Mouse (Mus musculus) testis, adult 2 months (tissue): ENCODE measurements at regions not wholly inside any gene's neighbourhood (a gene's known extent, or its start where the extent isn't known, plus 50 kb on each side); places are given as distances from the start of the nearest gene placed in this dataset.

ENCODE experiments used
- H3K27ac ChIP-seq: fragments of 200-500 bp; 2 replicates; pipeline ENCODE4 v1.5.1; 2012; ENCODE audit warnings: low read depth, low read length; ENCODE audit not compliant: control insufficient read depth, insufficient read depth
- H3K27me3 ChIP-seq: fragments of 200-500 bp; 2 replicates; pipeline ENCODE4 v1.6.1; 2012; ENCODE audit warnings: mild to moderate bottlenecking, low read length, moderate library complexity; ENCODE audit not compliant: control insufficient read depth, insufficient read depth
- H3K36me3 ChIP-seq: fragments of 200-500 bp; 2 replicates; pipeline ENCODE4 v1.6.1; 2012; ENCODE audit warnings: mild to moderate bottlenecking, low read length; ENCODE audit not compliant: control insufficient read depth, insufficient read depth
- H3K4me1 ChIP-seq: fragments of 200-500 bp; 2 replicates; pipeline ENCODE4 v1.6.1; 2012; ENCODE audit warnings: low read length; ENCODE audit not compliant: control insufficient read depth, insufficient read depth
- H3K4me3 ChIP-seq: fragments of 200-500 bp; 2 replicates; pipeline ENCODE4 v1.5.1; 2012; ENCODE audit warnings: low read depth, mild to moderate bottlenecking, low read length, moderate library complexity, mixed read lengths; ENCODE audit not compliant: control insufficient read depth
- CTCF ChIP-seq: fragments of 200-500 bp; IDR thresholded peaks from 2 replicates; pipeline ENCODE4 v1.5.1; 2012; ENCODE audit warnings: low read depth, mild to moderate bottlenecking, inconsistent platforms, low read length, moderate library complexity; ENCODE audit not compliant: control insufficient read depth, insufficient read depth, insufficient replicate concordance
- POLR2A ChIP-seq: fragments of 200-500 bp; IDR thresholded peaks from 2 replicates; pipeline ENCODE4 v1.6.1; 2012; ENCODE audit warnings: low read depth, mild to moderate bottlenecking, inconsistent platforms, low read length, moderate library complexity; ENCODE audit not compliant: control insufficient read depth

- no peak overlapping the region for H3K4me3 ChIP-seq
- no peak overlapping the region for H3K27ac ChIP-seq
- H3K27me3 ChIP-seq = no peaks in the 10 kb centered on the region
- TF ChIP-seq POLR2A = no peak
- H3K4me1 ChIP-seq = peaks cover 12% of the 10 kb centered on the region
- H3K36me3 ChIP-seq = no peaks in the 10 kb centered on the region
These were observed 115.1 kb upstream of the Foxn2 start for GRCm38 (mm10) chr17:88325326-88325909.

DNA sequence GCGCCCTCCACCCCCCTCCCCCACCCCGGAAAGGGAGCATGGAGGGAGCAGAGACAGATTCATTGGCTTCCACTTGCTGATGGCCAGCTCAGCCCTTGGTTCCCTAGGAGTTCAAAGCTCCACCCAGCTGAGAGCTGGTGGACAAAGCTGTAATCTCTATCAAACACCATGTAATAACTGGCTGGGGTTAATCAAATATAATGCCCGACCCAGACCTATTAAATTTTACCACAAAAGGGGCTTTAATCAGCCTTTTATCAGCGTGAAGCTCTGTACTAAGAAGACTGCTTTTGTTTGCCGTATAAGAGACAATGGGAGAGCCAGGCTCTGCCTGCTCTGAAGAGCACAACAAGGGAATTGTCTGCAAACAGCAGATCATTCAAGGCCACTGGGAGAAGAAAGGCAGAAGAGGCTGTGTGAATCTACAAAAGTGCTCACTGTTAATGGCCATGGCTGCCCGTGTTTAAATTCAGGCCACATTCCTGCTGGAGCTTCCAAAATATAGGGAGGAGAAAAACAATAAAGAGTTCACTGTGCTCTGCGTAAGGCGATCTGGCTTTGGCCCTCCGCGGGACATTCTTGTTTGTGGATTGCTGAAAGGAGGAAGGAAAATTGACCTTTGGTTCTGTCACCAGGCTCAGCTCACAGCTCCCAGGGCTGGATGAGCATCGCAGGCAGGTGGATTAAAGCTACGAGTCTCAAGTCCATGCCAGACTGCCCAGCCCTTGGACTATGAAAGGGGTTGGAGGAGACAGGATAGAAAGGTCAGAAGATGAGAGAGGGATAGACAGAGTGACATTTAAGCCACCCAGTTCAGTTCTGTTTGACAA lies 114.4 kb upstream of the Foxn2 start:
- Histone ChIP-seq H3K27me3 (no peaks in the 10 kb centered on the region), H3K4me3 (no peak overlapping the region), H3K36me3 (no peaks in the 10 kb centered on the region), H3K27ac (peak overlapping the region; percentile 66), H3K4me1 (peaks cover 12% of the 10 kb centered on the region)
- TF ChIP-seq CTCF (no peak), POLR2A (no peak)

DNA sequence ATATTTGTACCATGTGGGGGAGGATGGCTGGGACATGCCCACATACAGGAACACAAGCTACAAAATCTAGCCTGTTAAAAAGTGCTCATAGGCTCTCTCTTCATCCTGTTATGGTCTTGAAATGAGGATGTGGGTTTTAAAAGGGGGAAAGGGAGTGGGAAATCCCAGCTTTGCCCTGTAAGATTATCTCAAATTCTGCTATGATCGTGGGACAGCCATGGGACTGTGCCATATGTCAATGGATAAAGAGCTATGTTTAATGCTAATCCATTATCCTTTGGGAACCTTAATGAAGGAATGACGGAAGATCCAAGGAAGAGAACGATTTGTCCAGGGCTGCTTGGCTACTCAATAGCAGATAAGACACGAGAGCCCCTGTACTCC lies 113.8 kb upstream of the Foxn2 start:
- Histone ChIP-seq H3K4me1 (peaks cover 12% of the 10 kb centered on the region), H3K4me3 (no peak overlapping the region), H3K27me3 (no peaks in the 10 kb centered on the region), H3K27ac (no peak overlapping the region), H3K36me3 (no peaks in the 10 kb centered on the region)
- TF ChIP-seq CTCF (no peak), POLR2A (no peak)

DNA sequence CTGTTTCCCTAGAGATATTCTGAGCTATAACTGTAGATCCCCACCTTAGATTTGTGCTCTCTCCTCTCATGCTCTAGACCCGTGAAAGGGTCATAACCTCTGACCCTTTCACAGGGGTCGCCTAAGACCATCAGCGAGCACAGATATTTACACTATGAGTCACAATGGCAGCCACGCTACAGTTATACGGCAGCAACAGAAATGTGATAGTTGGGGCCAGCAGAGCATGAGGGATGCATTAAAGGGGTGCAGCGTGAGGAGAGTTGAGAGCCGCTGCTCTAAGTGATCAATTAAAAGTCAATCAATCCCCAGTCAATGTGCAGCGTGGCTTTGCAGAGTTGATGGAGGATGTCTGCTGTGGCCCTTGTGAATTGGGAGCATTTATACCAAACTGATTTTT lies 112.7 kb upstream of the Foxn2 start:
- Histone ChIP-seq H3K27me3 (no peaks in the 10 kb centered on the region), H3K27ac (no peak overlapping the region), H3K36me3 (no peaks in the 10 kb centered on the region), H3K4me3 (no peak overlapping the region), H3K4me1 (peaks cover 12% of the 10 kb centered on the region)
- TF ChIP-seq CTCF (no peak), POLR2A (no peak)

- H3K27me3 ChIP-seq = no peaks in the 10 kb centered on the region
- H3K27ac ChIP-seq = no peak overlapping the region
- TF ChIP-seq POLR2A = no peak
- TF ChIP-seq CTCF = no peak
- no peak overlapping the region for H3K4me3 ChIP-seq
- no peaks in the 10 kb centered on the region for H3K36me3 ChIP-seq
- peaks cover 12% of the 10 kb centered on the region for H3K4me1 ChIP-seq
These were observed 111.7 kb upstream of the Foxn2 start for GRCm38 (mm10) chr17:88328807-88329206.

GRCm38 (mm10) chr17:88329715-88330114 lies 110.8 kb upstream of the Foxn2 start:
- Histone ChIP-seq H3K4me3 (no peak overlapping the region; the same call in none of the 2 replicates), H3K36me3 (no peaks in the 10 kb centered on the region), H3K27me3 (no peaks in the 10 kb centered on the region), H3K27ac (no peak overlapping the region), H3K4me1 (peaks cover 12% of the 10 kb centered on the region)
- TF ChIP-seq POLR2A (no peak), CTCF (no peak)

GRCm38 (mm10) chr17:88330129-88330528 lies 110.4 kb upstream of the Foxn2 start:
- H3K27me3 ChIP-seq = no peaks in the 10 kb centered on the region
- H3K4me3 ChIP-seq = no peak overlapping the region; the same call in 1 of the 2 replicates
- TF ChIP-seq CTCF (peak; percentile 31; the same call in 1 of the 2 replicates), POLR2A (no peak)
- H3K36me3 ChIP-seq = no peaks in the 10 kb centered on the region
- H3K4me1 ChIP-seq = peaks cover 11% of the 10 kb centered on the region
- H3K27ac ChIP-seq = no peak overlapping the region

- Histone ChIP-seq H3K4me3 (no peak overlapping the region), H3K27me3 (no peaks in the 10 kb centered on the region), H3K4me1 (peaks cover 6% of the 10 kb centered on the region), H3K27ac (no peak overlapping the region), H3K36me3 (no peaks in the 10 kb centered on the region)
- TF ChIP-seq CTCF (no peak), POLR2A (no peak)
These were observed 106.7 kb upstream of the Foxn2 start for GRCm38 (mm10) chr17:88333816-88334215.
